Mouse (Mus musculus) kidney, postnatal 0 days (tissue): ENCODE results near the gene Fam32a. TPM values are rescaled to one million over a fixed set of nuclear protein-coding genes. Genes with fewer than 3 reads are reported as not detected.
A peak's percentile ranks its signal among the peaks of the same experiment; 100 is the strongest.

Source experiments
- ATAC-seq: fragments of 200-750 bp; cut with Nextera tagmentation; replicated peaks from 2 replicates; pipeline ENCODE4 v1.8.0; 2017; ENCODE audit warnings: low read depth, moderate number of reproducible peaks, moderate TSS enrichment, moderate library complexity; ENCODE audit not compliant: low FRiP score
- DNase-seq: peaks from one replicate; pipeline ENCODE4 v3.0.0-alpha.2; 2016; ENCODE audit warnings: low spot score
- H3K27ac ChIP-seq: fragments of 300-500 bp; sonication (generic); 2 replicates; pipeline ENCODE4 v1.5.1; 2014; ENCODE audit warnings: mild to moderate bottlenecking
- H3K27me3 ChIP-seq: fragments of 300-500 bp; sonication (generic); 2 replicates; pipeline ENCODE4 v1.6.1; 2014; ENCODE audit warnings: low read length, mixed read lengths; ENCODE audit not compliant: insufficient read depth
- H3K36me3 ChIP-seq: fragments of 300-500 bp; sonication (generic); 2 replicates; pipeline ENCODE4 v1.6.1; 2014; ENCODE audit warnings: low read length, mixed read lengths; ENCODE audit not compliant: insufficient read depth
- H3K4me1 ChIP-seq: fragments of 300-500 bp; sonication (generic); replicated peaks from 2 replicates; pipeline ENCODE4 v1.6.1; 2014; ENCODE audit warnings: antibody characterized with exemption, low read length, mixed read lengths; ENCODE audit not compliant: insufficient read depth
- H3K4me2 ChIP-seq: fragments of 300-500 bp; sonication (generic); 2 replicates; pipeline ENCODE4 v1.6.1; 2014; ENCODE audit warnings: mild to moderate bottlenecking, low read length, moderate library complexity, mixed read lengths
- H3K4me3 ChIP-seq: fragments of 300-500 bp; sonication (generic); replicated peaks from 2 replicates; pipeline ENCODE4 v1.5.1; 2014; ENCODE audit warnings: low read depth, low read length
- H3K9ac ChIP-seq: fragments of 300-500 bp; sonication (generic); 2 replicates; pipeline ENCODE4 v1.6.1; 2014; ENCODE audit warnings: low read depth, low read length
- H3K9me3 ChIP-seq: fragments of 300-500 bp; sonication (generic); replicated peaks from 2 replicates; pipeline ENCODE4 v1.6.1; 2016; ENCODE audit warnings: low read length, inconsistent platforms, mixed read lengths
- CTCF ChIP-seq: IDR thresholded peaks from 2 replicates; pipeline ENCODE4 v1.5.1; 2016; ENCODE audit warnings: antibody characterized with exemption, low read depth, mild to moderate bottlenecking, moderate library complexity
- WGBS: fragments of 180-500 bp; shearing (Covaris S2); extraction: QIAGEN DNeasy Blood & Tissue Kit; methylation state at CpG from one replicate; pipeline ENCODE4 v1.1.7; 2014; 5-methylcytosine and 5-hydroxymethylcytosine counted together
- polyA plus RNA-seq: library from polyadenylated mRNA; unstranded; fragments of >200 nt; fragmentation: Nextera tagmentation; extraction: Ambion mirVana; gene quantifications from 2 replicates; pipeline ENCODE4 v1.2.1, GENCODE M21; 2015

Gene Fam32a
- polyA plus RNA-seq, 1 experiment from 2014 or later: 72.7 TPM

DNA sequence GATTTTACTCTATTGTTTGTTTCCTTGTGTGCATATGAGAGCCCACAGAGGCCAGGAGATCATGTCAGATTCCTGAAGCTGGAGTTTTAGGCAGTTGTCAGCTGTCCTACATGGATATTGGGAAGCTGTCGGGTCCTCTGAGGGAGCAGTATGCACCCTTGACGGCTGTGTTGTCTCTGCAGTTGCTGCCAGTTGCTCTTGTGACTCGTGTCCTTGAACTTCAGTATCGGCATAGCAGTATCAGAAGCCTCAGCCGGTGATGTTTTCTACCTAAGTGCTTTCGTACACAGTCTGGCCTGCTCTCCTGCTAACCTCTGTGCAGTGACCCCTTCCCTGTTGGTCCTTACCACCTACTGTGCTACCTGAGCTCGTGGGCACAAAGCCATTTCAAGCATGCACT is 43.9 kb downstream of the Fam32a start:
- DNase-seq (no peak), ATAC-seq (no peak)
- TF ChIP-seq CTCF: no peak
- Histone ChIP-seq H3K36me3 (no peaks in the 10 kb centered on the region), H3K4me2 (no peak overlapping the region), H3K4me3 (no peak overlapping the region), H3K27ac (no peak overlapping the region), H3K27me3 (no peaks in the 10 kb centered on the region), H3K4me1 (no peaks in the 10 kb centered on the region), H3K9me3 (no peaks in the 10 kb centered on the region), H3K9ac (no peak overlapping the region)
- 66% methylated on average over 7 of the region's 7 CpGs for WGBS

GRCm38 (mm10) chr8:72265342-72265741 is 45.8 kb downstream of the Fam32a start:
- DNase-seq: peak; percentile 29
- ATAC-seq: no peak
- no peaks in the 10 kb centered on the region for H3K4me1 ChIP-seq
- 52% methylated on average over 5 of the region's 7 CpGs for WGBS
- H3K4me3 ChIP-seq: no peak overlapping the region
- no peak for TF ChIP-seq CTCF
- H3K27me3 ChIP-seq: no peaks in the 10 kb centered on the region
- no peaks in the 10 kb centered on the region for H3K9me3 ChIP-seq
- H3K27ac ChIP-seq: no peak overlapping the region
- H3K9ac ChIP-seq: no peak overlapping the region
- H3K4me2 ChIP-seq: no peak overlapping the region
- H3K36me3 ChIP-seq: no peaks in the 10 kb centered on the region

DNA sequence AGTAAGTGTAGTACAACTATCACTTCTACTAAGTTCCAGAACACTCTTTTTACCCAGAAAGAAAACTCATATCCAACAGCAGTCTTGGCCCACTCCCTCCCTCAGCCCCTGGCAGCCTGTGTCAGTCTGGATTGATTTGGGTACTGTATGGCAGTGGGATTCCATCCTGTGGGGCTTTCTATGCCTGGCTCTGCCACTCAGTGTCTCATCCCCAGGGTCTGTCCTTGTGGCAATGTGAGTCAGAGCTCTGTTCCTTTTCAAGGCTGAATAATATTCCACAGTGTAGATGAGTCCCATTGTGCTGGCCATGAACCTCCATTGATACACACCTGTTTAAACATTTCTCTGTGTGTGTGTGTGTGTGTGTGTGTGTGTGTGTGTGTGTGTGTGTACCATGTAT is 47.1 kb downstream of the Fam32a start:
- Histone ChIP-seq H3K36me3 (no peaks in the 10 kb centered on the region), H3K27me3 (no peaks in the 10 kb centered on the region), H3K27ac (no peak overlapping the region), H3K4me1 (no peaks in the 10 kb centered on the region), H3K4me2 (no peak overlapping the region), H3K9ac (no peak overlapping the region), H3K9me3 (no peaks in the 10 kb centered on the region), H3K4me3 (no peak overlapping the region)
- no peak for ATAC-seq
- no peak for TF ChIP-seq CTCF
- DNase-seq: no peak

DNA sequence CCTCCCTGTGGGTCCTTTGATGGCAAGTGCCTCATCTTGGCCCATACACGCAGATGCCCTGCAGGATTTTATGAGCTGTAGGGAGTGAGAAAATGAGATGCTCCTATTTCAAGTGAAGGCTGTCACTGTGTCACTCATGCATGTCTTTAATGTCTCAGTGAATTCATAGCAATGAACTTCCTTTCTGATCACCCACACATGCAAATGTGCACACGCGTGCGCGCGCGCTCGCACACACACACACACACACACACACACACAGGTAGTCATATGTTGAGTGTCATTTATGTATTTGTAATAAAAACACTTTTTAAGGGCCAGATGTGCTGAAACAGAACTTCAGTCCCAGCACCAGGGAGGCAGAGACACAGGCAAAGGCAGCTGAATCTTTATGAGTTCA is 47.6 kb downstream of the Fam32a start:
- DNase-seq: no peak
- Histone ChIP-seq H3K9me3 (no peaks in the 10 kb centered on the region), H3K9ac (no peak overlapping the region), H3K27ac (no peak overlapping the region), H3K27me3 (no peaks in the 10 kb centered on the region), H3K36me3 (no peaks in the 10 kb centered on the region), H3K4me3 (no peak overlapping the region), H3K4me1 (no peaks in the 10 kb centered on the region), H3K4me2 (no peak overlapping the region)
- 91% methylated on average over 8 of the region's 8 CpGs for WGBS
- ATAC-seq: no peak
- TF ChIP-seq CTCF: no peak

- peak overlapping the region; percentile 80 for H3K27ac ChIP-seq
- WGBS: 77% methylated on average over 15 of the region's 15 CpGs
- no peak for TF ChIP-seq CTCF
- no peaks in the 10 kb centered on the region for H3K9me3 ChIP-seq
- H3K4me1 ChIP-seq: no peaks in the 10 kb centered on the region
- DNase-seq (peak; percentile 68), ATAC-seq (peak; percentile 44; the same call in 1 of the 2 replicates)
- H3K4me2 ChIP-seq: no peak overlapping the region
- H3K9ac ChIP-seq: no peak overlapping the region
- H3K36me3 ChIP-seq: no peaks in the 10 kb centered on the region
- no peaks in the 10 kb centered on the region for H3K27me3 ChIP-seq
- no peak overlapping the region for H3K4me3 ChIP-seq
Measured at GRCm38 (mm10) chr8:72268356-72268755, 48.8 kb downstream of the Fam32a start.

- Histone ChIP-seq H3K9ac (no peak overlapping the region), H3K9me3 (no peaks in the 10 kb centered on the region), H3K27ac (no peak overlapping the region), H3K27me3 (no peaks in the 10 kb centered on the region), H3K4me2 (no peak overlapping the region), H3K36me3 (no peaks in the 10 kb centered on the region), H3K4me3 (no peak overlapping the region), H3K4me1 (no peaks in the 10 kb centered on the region)
- no peak for DNase-seq
- ATAC-seq: no peak
- WGBS: 85% methylated on average over 12 of the region's 12 CpGs
- TF ChIP-seq CTCF: no peak
Measured at GRCm38 (mm10) chr8:72270606-72271005, 51.1 kb downstream of the Fam32a start.

- no peaks in the 10 kb centered on the region for H3K9me3 ChIP-seq
- H3K4me1 ChIP-seq: no peaks in the 10 kb centered on the region
- no peaks in the 10 kb centered on the region for H3K27me3 ChIP-seq
- no peaks in the 10 kb centered on the region for H3K36me3 ChIP-seq
- 71% methylated on average over 11 of the region's 11 CpGs for WGBS
- no peak overlapping the region for H3K4me3 ChIP-seq
- H3K9ac ChIP-seq: no peak overlapping the region
- no peak overlapping the region for H3K4me2 ChIP-seq
- no peak for DNase-seq
- ATAC-seq: no peak
- no peak overlapping the region for H3K27ac ChIP-seq
- TF ChIP-seq CTCF: no peak
Measured at GRCm38 (mm10) chr8:72271051-72271660, 51.6 kb downstream of the Fam32a start.
